Mouse (Mus musculus): ENCODE data around the gene Prpf40b.

- no peak for TF ChIP-seq CTCF (IDR thresholded peaks at IDR 0.05; ENCODE audit: control insufficient read depth, insufficient read depth, insufficient read length)
- TF ChIP-seq FOSL1 (IDR thresholded peaks at IDR 0.05; ENCODE audit: insufficient read depth, low read length, poor library complexity, severe bottlenecking) = no peak
- no peak for TF ChIP-seq USF1 (IDR thresholded peaks at IDR 0.05; ENCODE audit: low read depth)
- no peak for TF ChIP-seq MYOG (IDR thresholded peaks at IDR 0.05; ENCODE audit: control insufficient read depth, extremely low read depth, insufficient read length)
These were observed 18.8 kb upstream of the Prpf40b start for GRCm38 (mm10) chr15:99276095-99276494.

Data from C2C12 (cell line).